8 mouse cellular contexts compared by ENCODE assay signal in the genomic region with DNA sequence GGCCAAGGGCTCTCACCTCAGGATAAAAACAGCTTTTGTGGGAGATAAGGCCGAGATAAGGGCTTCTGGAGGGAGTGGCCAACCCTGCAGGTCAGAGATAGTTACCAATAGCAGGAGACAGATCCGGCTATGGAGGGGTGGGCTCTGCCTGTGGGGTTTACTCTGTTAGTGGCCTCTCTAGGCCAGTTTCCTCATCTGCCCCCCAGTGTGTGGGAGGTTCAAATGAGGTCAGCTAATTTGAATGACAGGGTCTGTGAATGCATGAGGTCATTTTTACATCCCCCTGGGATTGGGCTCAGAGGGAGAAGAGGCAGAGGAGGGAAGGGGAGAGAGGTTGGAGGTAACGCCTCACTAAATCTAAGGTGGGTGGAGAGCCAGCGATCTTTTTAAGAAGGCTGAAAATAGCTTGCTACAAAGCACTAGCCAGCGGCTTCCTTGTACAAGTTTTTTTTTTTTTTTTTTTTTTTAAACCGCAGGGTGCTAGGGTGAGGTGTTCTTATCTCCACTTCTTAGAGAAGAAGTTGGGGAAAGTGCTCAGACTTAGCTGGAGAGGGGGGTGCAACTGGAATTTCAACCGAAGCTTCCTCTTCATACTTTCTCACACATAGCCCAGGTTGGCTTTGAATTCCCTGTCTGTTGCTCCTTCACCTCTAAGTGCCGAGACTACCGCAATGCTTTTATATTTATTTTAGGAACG. TPM values are rescaled to one million over a fixed set of nuclear protein-coding genes. Genes with fewer than 3 reads are reported as not detected.
DNase-seq lines count a peak whose midpoint lies in the region; ATAC-seq and TF ChIP-seq lines count a peak whose summit lies in the region.

No protein-coding gene starts in this region.

- no peak for TF ChIP-seq CTCF in left cerebral cortex, adult 2 months (IDR thresholded peaks at IDR 0.05)
- TF ChIP-seq CTCF in liver, adult 2 months (IDR thresholded peaks at IDR 0.05; ENCODE audit: low read depth, low read length), result no peak

- TF ChIP-seq POLR2A in liver, adult 2 months (IDR thresholded peaks at IDR 0.05; ENCODE audit: extremely low read depth, insufficient read depth, low read length), result no peak

- intact Hi-C loops in left cerebral cortex, adult 2 months (cut with DNase I), result loop anchor here (2.0 to 5.0 kb wide), 2 partner anchors 166 to 1158 kb away; partner anchors contain the start of gene Rars
- intact Hi-C loops in left cerebral cortex, postnatal 10 days (cut with DNase I), result loop anchor here (5.0 kb wide), 1 partner anchor 163 kb away; no protein-coding TSS in a partner anchor

- H3K9me3 ChIP-seq in forebrain, embryonic 11.5 days (ENCODE audit: control insufficient read depth, low read length), result no peaks in the 10 kb centered on the region
- no peaks in the 10 kb centered on the region for H3K9me3 ChIP-seq in stomach, embryonic 14.5 days (ENCODE audit: control insufficient read depth, low read depth, low read length)

- H3K27ac ChIP-seq in left cerebral cortex, adult 2 months, result no peak overlapping the region
- H3K27ac ChIP-seq in forebrain, embryonic 11.5 days (ENCODE audit: low read depth, low read length), result no peak overlapping the region
- H3K27ac ChIP-seq in liver, adult 2 months (replicated peaks; ENCODE audit: insufficient read depth, low read depth, low read length), result no peak overlapping the region
- no peak overlapping the region for H3K27ac ChIP-seq in stomach, embryonic 14.5 days (ENCODE audit: low read length)

- DNase-seq in left cerebral cortex, adult 2 months (ENCODE audit: extremely low spot score in 1 of 2, low spot score in 2 of 2), result no peak
- DNase-seq in left cerebral cortex, postnatal 10 days (ENCODE audit: extremely low spot score in 1 of 2, low spot score in 2 of 2), result no peak
- no peak for DNase-seq in forebrain, embryonic 11.5 days (ENCODE audit: low spot score)
- no peak for DNase-seq in liver, adult 2 months (ENCODE audit: extremely low read depth, low read depth, low spot score)
- no peak for DNase-seq in thymus, postnatal 36 days
- no peak for DNase-seq in layer of hippocampus, adult 9-10 months (ENCODE audit: low spot score)

- 2% methylated on average over 10 of the region's 10 CpGs for WGBS in forebrain, embryonic 11.5 days
- 19% methylated on average over 10 of the region's 10 CpGs for WGBS in liver, adult 2 months
- WGBS in stomach, embryonic 14.5 days, result 5% methylated on average over 9 of the region's 10 CpGs

- peak overlapping the region; percentile 6; the same call in 1 of the 2 replicates for H3K9ac ChIP-seq in forebrain, embryonic 11.5 days (ENCODE audit: low read length)
- peak overlapping the region; percentile 9; the same call in 1 of the 2 replicates for H3K9ac ChIP-seq in liver, adult 2 months (ENCODE audit: low read depth, low read length)
- no peak overlapping the region for H3K9ac ChIP-seq in stomach, embryonic 14.5 days (replicated peaks; ENCODE audit: low read depth, low read length)

- H3K4me3 ChIP-seq in left cerebral cortex, adult 2 months, result peak overlapping the region; percentile 33; the same call in 1 of the 2 replicates
- no peak overlapping the region for H3K4me3 ChIP-seq in forebrain, embryonic 11.5 days (ENCODE audit: low read depth, low read length)
- no peak overlapping the region; the same call in 1 of the 2 replicates for H3K4me3 ChIP-seq in liver, adult 2 months (ENCODE audit: insufficient read depth, low read depth, low read length)
- peak overlapping the region; percentile 14; the same call in 1 of the 2 replicates for H3K4me3 ChIP-seq in stomach, embryonic 14.5 days (ENCODE audit: low read depth, low read length)

- ATAC-seq in forebrain, embryonic 11.5 days (replicated peaks; ENCODE audit: low FRiP score), result peak; percentile 43
- ATAC-seq in stomach, embryonic 14.5 days (ENCODE audit: insufficient number of reproducible peaks, insufficient read depth, low FRiP score, low read depth), result no peak
- no peak for ATAC-seq in erythroid progenitor cell, adult 5-6 weeks (replicated peaks; ENCODE audit: low FRiP score, poor library complexity, severe bottlenecking)

- no peaks in the 10 kb centered on the region; the same call in 1 of the 2 replicates for H3K27me3 ChIP-seq in forebrain, embryonic 11.5 days (ENCODE audit: control insufficient read depth, insufficient read depth, low read length)
- no peaks in the 10 kb centered on the region for H3K27me3 ChIP-seq in liver, adult 2 months (ENCODE audit: control insufficient read depth, insufficient read depth, low read length)
- H3K27me3 ChIP-seq in stomach, embryonic 14.5 days (ENCODE audit: control insufficient read depth, insufficient read depth, low read length), result no peaks in the 10 kb centered on the region

- H3K79me2 ChIP-seq in liver, adult 2 months (ENCODE audit: control insufficient read depth, insufficient read depth, low read length), result no peaks in the 10 kb centered on the region

- peak overlapping the region; percentile 32; the same call in 1 of the 2 replicates for H3K4me2 ChIP-seq in forebrain, embryonic 11.5 days (ENCODE audit: low read depth, low read length, severe bottlenecking)
- H3K4me2 ChIP-seq in stomach, embryonic 14.5 days (replicated peaks; ENCODE audit: low read depth, low read length), result peak overlapping the region; percentile 38

- H3K4me1 ChIP-seq in forebrain, embryonic 11.5 days (replicated peaks; ENCODE audit: control insufficient read depth, insufficient read depth, low read length), result peaks cover 13% of the 10 kb centered on the region
- H3K4me1 ChIP-seq in liver, adult 2 months (ENCODE audit: control insufficient read depth, insufficient read depth, low read length), result no peaks in the 10 kb centered on the region; the same call in 1 of the 2 replicates
- H3K4me1 ChIP-seq in stomach, embryonic 14.5 days (ENCODE audit: control insufficient read depth, insufficient read depth, low read length), result no peaks in the 10 kb centered on the region

- no peaks in the 10 kb centered on the region for H3K36me3 ChIP-seq in forebrain, embryonic 11.5 days (ENCODE audit: control insufficient read depth, insufficient read depth, low read length)
- H3K36me3 ChIP-seq in liver, adult 2 months (ENCODE audit: control insufficient read depth, insufficient read depth, low read length), result no peaks in the 10 kb centered on the region
- H3K36me3 ChIP-seq in stomach, embryonic 14.5 days (ENCODE audit: control insufficient read depth, insufficient read depth, low read length), result no peaks in the 10 kb centered on the region

RNA-seq across cellular contexts. Expression of gene Wwc1, which starts 20.4 kb away (rescaled TPM):
- total RNA-seq in left cerebral cortex, adult 2 months (2021), result 100 to 1,000 TPM; 121 to 137 TPM
- 100 to 1,000 TPM; 127 to 158 TPM for total RNA-seq in left cerebral cortex, postnatal 10 days (2021)
- polyA plus RNA-seq in forebrain, embryonic 11.5 days (2014; fragmentation: Nextera tagmentation; extraction: Ambion mirVana), result 10.6 and 15.9 TPM in 2 replicates
- 11.3 and 15.7 TPM in 2 replicates for total RNA-seq in liver, adult 2 months (2014; rRNA removed)
- polyA plus RNA-seq in liver, adult 2 months (2012; rRNA removed), result 25.0 and 32.7 TPM in 2 replicates
- polyA plus RNA-seq in stomach, embryonic 14.5 days (2014; fragmentation: Nextera tagmentation; extraction: Ambion mirVana), result 6.8 and 7.0 TPM in 2 replicates
- total RNA-seq in erythroid progenitor cell, adult 5-6 weeks (2015; ENCODE audit: low replicate concordance), result not detected in 2 replicates
- not detected in 2 replicates for total RNA-seq in erythroid progenitor cell, adult 5-6 weeks (2017; ENCODE audit: low replicate concordance)

Comparison
In these comparisons a context has a peak if more than half of its experiments do, and no peak if none do; other contexts are left out.
1. H3K4me3 ChIP-seq: peak in left cerebral cortex, adult 2 months (single experiment) and stomach, embryonic 14.5 days (single experiment); none in forebrain, embryonic 11.5 days (single experiment) and liver, adult 2 months (single experiment).
2. RNA of gene Wwc1, which starts 20.4 kb away (total RNA-seq): 127 to 158 TPM in left cerebral cortex, postnatal 10 days, 121 to 137 TPM in left cerebral cortex, adult 2 months and 11.3 to 15.7 TPM in liver, adult 2 months; not detected in erythroid progenitor cell, adult 5-6 weeks; every median in the first group is over 10 times any median in the second.